Mouse (Mus musculus): ENCODE data around the gene Fam57b. TPM values are rescaled to one million over a fixed set of nuclear protein-coding genes. Genes with fewer than 3 reads are reported as not detected.

The Fam57b gene
- polyA plus RNA-seq, 1 experiment from 2014 or later, result 54.4 TPM

- no peaks in the 10 kb centered on the region for H3K27me3 ChIP-seq (replicated peaks)
- H3K4me1 ChIP-seq, result peaks cover 61% of the 10 kb centered on the region
- 32% methylated on average over 11 of the region's 11 CpGs for WGBS
- peak; percentile 20; the same call in 1 of the 2 replicates for ATAC-seq (ENCODE audit: low FRiP score)
- H3K27ac ChIP-seq (replicated peaks), result peak overlapping the region; percentile 91
- peak overlapping the region; percentile 88 for H3K4me2 ChIP-seq
- peak overlapping the region; percentile 86 for H3K4me3 ChIP-seq (replicated peaks)
- peak overlapping the region; percentile 85 for H3K9ac ChIP-seq (replicated peaks)
- H3K9me3 ChIP-seq (replicated peaks), result no peaks in the 10 kb centered on the region
- H3K36me3 ChIP-seq, result peaks cover 59% of the 10 kb centered on the region
Observed at GRCm38 (mm10) chr7:126792721-126793443, 4.6 kb upstream of the Fam57b start.

DNA sequence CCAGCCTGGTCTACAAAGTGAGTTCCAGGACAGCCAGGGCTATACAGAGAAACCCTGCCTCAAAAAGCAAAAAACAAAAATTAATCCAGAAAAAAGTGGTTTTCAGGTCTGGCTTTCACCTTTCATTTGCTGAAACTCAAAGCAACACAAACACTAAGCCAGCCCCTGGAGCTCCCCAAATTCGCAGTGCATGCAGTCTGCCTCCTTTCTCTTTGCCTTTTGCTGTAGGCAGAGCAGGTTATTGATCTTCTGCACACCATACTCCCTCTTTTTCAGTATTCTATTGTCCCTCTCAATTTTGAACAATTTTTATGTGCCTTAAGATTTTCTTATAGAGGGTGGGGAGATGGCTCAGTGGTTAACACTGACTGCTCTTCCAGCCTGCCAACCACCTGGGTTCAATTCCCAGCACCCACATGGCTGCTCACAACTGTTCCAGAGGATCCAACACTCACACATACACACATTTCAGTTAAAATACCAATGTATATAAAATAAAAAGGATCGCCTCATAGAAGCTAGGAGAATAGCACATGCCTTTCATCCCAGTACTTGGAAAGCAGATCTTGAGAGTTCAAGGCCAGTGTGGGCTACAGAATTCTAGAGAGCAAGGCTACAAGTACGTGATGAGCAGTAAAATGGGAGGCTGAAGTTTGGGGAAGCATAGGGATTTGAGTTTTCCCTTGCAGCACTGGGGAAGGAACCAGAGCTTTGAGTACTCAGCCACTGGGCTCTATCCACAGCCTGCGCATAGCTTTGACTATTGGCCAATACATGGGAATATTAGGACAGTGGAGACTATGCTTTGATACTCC is 3.8 kb upstream of the Fam57b start:
- no peak for ATAC-seq (ENCODE audit: low FRiP score)
- no peak overlapping the region for H3K4me2 ChIP-seq
- no peak overlapping the region for H3K4me3 ChIP-seq (replicated peaks)
- H3K27ac ChIP-seq (replicated peaks), result 0 out of 2 replicates have a peak overlapping the region, but pooled peaks have one; percentile 91
- peaks cover 66% of the 10 kb centered on the region for H3K4me1 ChIP-seq
- 75% methylated on average over 4 of the region's 4 CpGs for WGBS
- peaks cover 51% of the 10 kb centered on the region for H3K36me3 ChIP-seq
- H3K9ac ChIP-seq (replicated peaks), result no peak overlapping the region
- no peaks in the 10 kb centered on the region for H3K9me3 ChIP-seq (replicated peaks)
- H3K27me3 ChIP-seq (replicated peaks), result no peaks in the 10 kb centered on the region

DNA sequence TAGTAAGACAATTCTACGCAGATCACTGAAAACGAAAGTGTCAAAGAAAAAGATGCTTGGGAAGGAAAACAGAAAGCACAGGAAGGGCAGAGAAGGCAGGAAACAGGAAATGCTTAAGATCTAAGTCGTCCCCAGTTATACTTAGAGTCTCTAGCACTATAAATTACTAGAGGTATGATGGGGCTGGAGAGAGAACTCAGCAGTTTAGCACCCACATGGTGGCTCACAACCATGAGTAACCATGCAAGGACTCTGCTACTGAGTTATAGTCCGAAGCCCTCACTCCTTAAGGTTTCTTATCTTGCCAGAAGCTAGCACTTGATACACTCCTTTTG is 3.2 kb upstream of the Fam57b start:
- Histone ChIP-seq H3K36me3 (peaks cover 45% of the 10 kb centered on the region), H3K4me1 (peaks cover 60% of the 10 kb centered on the region), H3K4me3 (replicated peaks) (no peak overlapping the region), H3K9me3 (replicated peaks) (no peaks in the 10 kb centered on the region), H3K9ac (replicated peaks) (no peak overlapping the region), H3K4me2 (no peak overlapping the region), H3K27me3 (replicated peaks) (no peaks in the 10 kb centered on the region), H3K27ac (replicated peaks) (no peak overlapping the region)
- no peak for ATAC-seq (ENCODE audit: low FRiP score)
- WGBS, result 83% methylated on average over 4 of the region's 4 CpGs

DNA sequence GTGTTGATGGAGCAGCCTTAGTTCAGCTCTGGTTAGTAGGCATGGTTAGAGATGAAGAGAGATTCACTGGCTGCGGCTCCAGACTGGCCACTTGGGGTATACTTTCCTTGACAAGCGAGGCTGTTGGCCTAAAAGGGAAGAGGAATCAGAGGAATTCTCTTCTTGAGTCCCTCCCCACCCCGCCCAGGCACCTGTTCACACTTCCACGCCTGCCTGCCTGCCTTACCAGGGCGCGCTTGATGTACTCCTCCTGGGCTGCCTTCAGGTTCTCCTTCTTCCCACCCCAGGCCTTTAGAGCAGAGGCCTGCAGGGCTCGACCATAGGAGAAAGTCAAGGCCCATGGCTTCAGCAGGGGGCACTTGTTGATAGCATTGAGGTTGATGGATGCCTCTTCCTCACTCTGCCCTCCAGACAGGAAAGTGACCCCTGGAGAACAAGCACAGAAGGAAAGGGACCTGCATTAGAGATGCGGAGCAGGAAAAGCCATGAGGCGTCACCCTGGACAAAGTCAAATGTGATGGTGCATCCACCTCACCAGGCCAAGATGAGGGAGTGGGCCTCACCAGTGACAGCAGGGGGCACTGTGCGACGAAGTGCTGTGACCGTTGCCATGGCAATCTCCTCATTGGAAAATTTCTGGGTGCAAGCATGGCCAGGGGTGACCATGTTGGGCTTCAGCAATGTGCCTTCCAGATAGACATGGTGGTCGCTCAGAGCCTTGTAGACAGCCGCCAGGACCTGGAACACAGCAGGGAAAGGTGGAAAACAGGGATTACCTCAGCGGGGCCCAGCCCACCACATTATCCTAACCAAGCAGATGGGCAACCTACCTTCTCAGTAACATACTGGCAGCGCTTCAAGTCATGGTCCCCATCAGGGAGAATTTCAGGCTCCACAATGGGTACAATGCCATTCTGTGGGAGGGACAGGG is 1.8 kb upstream of the Fam57b start:
- Histone ChIP-seq H3K36me3 (peaks cover 36% of the 10 kb centered on the region), H3K4me3 (replicated peaks) (0 out of 2 replicates have a peak overlapping the region, but pooled peaks have one; percentile 85), H3K4me2 (no peak overlapping the region), H3K4me1 (peaks cover 59% of the 10 kb centered on the region), H3K27ac (replicated peaks) (no peak overlapping the region), H3K9me3 (replicated peaks) (no peaks in the 10 kb centered on the region), H3K27me3 (replicated peaks) (no peaks in the 10 kb centered on the region), H3K9ac (replicated peaks) (no peak overlapping the region)
- WGBS, result 77% methylated on average over 16 of the region's 16 CpGs
- ATAC-seq (ENCODE audit: low FRiP score), result no peak

DNA sequence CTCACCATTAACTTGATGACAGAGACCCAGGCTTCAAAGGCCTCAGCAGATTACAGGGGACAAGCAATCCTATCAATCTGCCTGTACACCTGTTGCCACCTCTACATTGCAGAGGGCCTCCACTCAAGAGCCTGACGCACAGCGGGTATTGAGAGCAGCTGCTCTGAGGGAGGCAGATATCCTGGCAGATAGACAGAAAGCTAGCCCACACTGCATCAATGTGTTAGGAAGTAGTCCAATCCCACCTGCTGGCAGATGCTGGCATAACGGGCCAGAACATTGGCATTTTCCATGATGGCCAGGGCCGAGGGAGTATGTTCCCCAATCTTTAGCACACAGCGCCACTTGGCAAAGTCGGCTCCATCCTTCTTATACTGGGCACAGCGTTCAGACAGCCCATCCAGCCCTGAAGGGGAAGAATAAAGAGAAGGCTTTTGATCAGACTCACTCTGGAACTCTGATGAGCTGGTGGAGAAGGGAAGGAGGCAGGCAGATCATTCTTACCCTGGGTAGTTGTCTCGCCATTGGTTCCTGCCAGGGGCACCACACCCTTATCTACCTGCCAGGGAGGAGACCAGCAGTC is 1.0 kb upstream of the Fam57b start:
- peak overlapping the region; percentile 85; the same call in 1 of the 2 replicates for H3K4me3 ChIP-seq (replicated peaks)
- peak overlapping the region; percentile 89 for H3K4me2 ChIP-seq
- H3K36me3 ChIP-seq, result peaks cover 36% of the 10 kb centered on the region
- 69% methylated on average over 8 of the region's 8 CpGs for WGBS
- no peak for ATAC-seq (ENCODE audit: low FRiP score)
- H3K4me1 ChIP-seq, result peaks cover 55% of the 10 kb centered on the region
- H3K27me3 ChIP-seq (replicated peaks), result no peaks in the 10 kb centered on the region
- H3K9ac ChIP-seq (replicated peaks), result no peak overlapping the region
- H3K9me3 ChIP-seq (replicated peaks), result no peaks in the 10 kb centered on the region
- no peak overlapping the region for H3K27ac ChIP-seq (replicated peaks)

DNA sequence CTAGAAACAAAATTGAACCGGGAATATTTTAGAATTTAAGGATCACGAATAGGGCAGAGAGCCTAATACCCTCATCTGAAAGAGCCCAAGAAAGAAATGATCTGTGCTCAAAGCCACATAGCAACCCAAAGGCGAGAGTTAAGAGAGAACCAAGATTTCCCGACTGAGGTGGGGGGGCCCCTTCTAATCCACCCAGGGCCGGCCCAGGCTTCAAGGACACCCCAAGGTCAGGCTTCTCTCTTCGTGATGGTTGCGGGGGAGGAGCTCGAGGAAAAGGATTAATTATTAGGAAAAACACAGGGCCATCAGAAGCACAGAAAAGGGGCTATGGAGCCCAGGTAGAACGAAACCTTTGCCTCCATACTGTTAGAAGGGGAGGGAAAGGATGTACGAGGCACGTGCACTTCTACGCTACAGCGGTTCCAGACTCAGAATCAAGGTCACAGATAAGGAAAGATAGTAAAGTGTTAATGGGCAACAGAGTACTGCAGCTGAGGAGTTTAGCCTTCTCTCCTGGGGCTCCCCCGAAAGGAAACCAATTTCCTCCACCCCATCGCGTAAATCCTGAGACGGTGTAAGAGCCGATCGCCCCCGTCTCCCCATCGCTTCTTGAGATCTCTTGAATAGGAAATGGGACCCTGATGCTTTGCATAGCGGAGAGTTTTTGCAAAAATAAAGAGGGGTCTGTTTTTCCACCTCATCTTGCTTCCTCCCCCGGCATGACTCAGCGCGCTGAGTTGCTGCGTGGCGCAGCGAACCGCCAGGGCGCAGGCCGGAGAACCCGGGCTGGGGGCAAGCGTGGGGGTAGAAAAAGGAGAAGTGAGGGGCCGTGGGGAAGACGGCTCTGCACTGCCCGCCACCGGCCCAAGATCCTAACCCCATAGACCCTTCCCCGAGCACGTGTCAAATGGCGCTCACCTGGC is 920 bp downstream of the Fam57b start:
- no peak; the same call in 1 of the 2 replicates for ATAC-seq (ENCODE audit: low FRiP score)
- H3K4me1 ChIP-seq, result peaks cover 43% of the 10 kb centered on the region
- no peaks in the 10 kb centered on the region for H3K27me3 ChIP-seq (replicated peaks)
- under 1% methylated on average over 40 of the region's 40 CpGs for WGBS
- peak overlapping the region; percentile 89 for H3K4me2 ChIP-seq
- H3K9ac ChIP-seq (replicated peaks), result peak overlapping the region; percentile 81
- H3K4me3 ChIP-seq (replicated peaks), result peak overlapping the region; percentile 85
- peaks cover 36% of the 10 kb centered on the region for H3K36me3 ChIP-seq
- no peaks in the 10 kb centered on the region for H3K9me3 ChIP-seq (replicated peaks)
- H3K27ac ChIP-seq (replicated peaks), result peak overlapping the region; percentile 95

- peak overlapping the region; percentile 89 for H3K4me2 ChIP-seq
- H3K27ac ChIP-seq (replicated peaks), result peak overlapping the region; percentile 95
- H3K4me1 ChIP-seq, result peaks cover 42% of the 10 kb centered on the region
- peak overlapping the region; percentile 85 for H3K4me3 ChIP-seq (replicated peaks)
- no peaks in the 10 kb centered on the region for H3K27me3 ChIP-seq (replicated peaks)
- under 1% methylated on average over 30 of the region's 36 CpGs for WGBS
- H3K9ac ChIP-seq (replicated peaks), result peak overlapping the region; percentile 81
- peaks cover 32% of the 10 kb centered on the region for H3K36me3 ChIP-seq
- peak; percentile 96 for ATAC-seq (ENCODE audit: low FRiP score)
- no peaks in the 10 kb centered on the region for H3K9me3 ChIP-seq (replicated peaks)
Observed at GRCm38 (mm10) chr7:126799050-126799467, 1.6 kb downstream of the Fam57b start.

DNA sequence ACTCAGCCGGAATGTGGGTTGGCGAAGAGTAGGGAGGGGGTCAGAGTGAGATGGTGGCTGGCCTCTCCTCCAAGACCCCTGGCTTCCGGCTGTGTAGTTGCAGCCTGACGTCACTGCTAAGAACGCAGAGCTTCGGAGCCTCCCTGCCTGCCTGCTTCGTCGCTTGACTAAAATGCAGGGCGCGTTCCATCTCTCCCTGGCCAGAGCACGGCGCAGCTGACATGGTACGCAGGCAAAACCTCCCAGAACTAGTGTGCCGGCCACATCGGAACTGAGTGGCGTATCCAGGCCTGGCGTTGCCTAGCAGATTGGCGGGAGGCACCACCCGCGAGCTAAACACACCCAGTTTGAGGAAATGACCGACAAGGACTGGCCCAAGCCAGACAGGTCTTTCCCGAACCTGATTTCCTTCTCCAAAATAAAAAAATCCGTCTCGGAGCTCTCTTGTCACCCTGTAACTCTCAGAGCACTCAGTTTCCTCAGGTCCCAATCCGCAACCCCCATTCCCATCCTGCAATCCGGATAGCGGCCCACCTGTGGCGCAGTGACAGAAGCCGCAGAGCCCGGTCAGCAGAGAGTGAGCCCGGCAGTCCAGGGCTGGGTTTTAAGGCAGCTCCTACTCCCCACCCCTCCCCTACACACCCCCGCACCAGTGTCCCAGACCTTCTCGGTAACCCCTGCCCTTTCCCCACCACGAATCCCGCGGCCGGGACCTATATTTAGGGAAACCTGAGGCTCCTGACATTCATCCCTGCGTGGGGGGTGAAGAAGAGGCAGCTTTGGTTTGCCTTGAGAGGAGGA is 2.2 kb downstream of the Fam57b start:
- Histone ChIP-seq H3K4me2 (peak overlapping the region; percentile 89), H3K27ac (replicated peaks) (peak overlapping the region; percentile 95), H3K27me3 (replicated peaks) (no peaks in the 10 kb centered on the region), H3K4me1 (peaks cover 42% of the 10 kb centered on the region), H3K9me3 (replicated peaks) (no peaks in the 10 kb centered on the region), H3K36me3 (peaks cover 26% of the 10 kb centered on the region), H3K9ac (replicated peaks) (peak overlapping the region; percentile 68), H3K4me3 (replicated peaks) (peak overlapping the region; percentile 85)
- WGBS, result 1% methylated on average over 37 of the region's 38 CpGs
- ATAC-seq (ENCODE audit: low FRiP score), result peak; percentile 93

DNA sequence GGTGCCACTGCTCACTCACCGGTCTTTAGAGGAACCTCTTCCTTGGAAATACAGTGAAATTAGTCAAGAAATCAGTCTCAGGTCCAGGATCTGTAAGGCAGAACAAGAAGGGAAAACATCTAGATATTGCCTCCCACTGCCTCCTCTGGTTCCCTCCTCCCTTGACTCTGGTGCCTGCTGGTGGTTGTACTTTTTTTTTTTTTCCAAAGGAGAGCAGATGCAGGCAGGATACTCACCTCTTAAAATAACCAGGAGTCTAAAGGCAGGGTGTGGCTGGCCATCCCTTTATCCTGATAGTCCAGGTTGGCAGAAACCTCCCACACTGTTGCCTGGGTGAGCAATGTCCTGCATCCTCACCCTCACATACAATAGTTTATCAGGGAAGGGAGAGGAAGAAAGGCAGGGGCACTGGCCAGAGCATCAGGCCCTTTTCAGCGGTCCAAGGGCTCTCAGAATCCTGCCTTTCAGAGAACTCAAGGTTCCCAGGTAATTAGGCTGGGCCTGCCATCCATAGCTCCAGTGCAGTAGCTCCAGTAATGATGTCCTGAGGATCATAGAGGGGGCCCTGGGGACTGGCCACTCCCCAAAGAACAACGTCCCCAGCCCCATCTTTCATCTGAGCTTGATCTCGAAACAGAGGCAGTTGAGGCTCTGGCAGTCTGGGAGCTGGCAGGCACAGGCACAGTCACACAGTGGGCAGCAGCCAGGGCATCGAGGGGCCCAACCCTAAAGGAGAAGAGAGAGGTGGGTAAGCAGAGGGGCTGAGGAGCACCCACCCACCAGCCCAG is 3.0 kb downstream of the Fam57b start:
- ATAC-seq (ENCODE audit: low FRiP score), result no peak
- peak overlapping the region; percentile 95 for H3K27ac ChIP-seq (replicated peaks)

More for the DNA sequence above, 3.0 kb downstream of the Fam57b start:
- peaks cover 18% of the 10 kb centered on the region for H3K36me3 ChIP-seq
- no peaks in the 10 kb centered on the region for H3K27me3 ChIP-seq (replicated peaks)
- H3K4me2 ChIP-seq, result peak overlapping the region; percentile 89
- no peaks in the 10 kb centered on the region for H3K9me3 ChIP-seq (replicated peaks)
- H3K4me3 ChIP-seq (replicated peaks), result peak overlapping the region; percentile 85
- WGBS, result 42% methylated on average over 5 of the region's 5 CpGs
- peaks cover 42% of the 10 kb centered on the region for H3K4me1 ChIP-seq
- peak overlapping the region; percentile 68 for H3K9ac ChIP-seq (replicated peaks)

Measured in neural tube, embryonic 15.5 days (tissue).